Mouse (Mus musculus): ENCODE measurements around the gene Ankrd31. TPM values are rescaled to one million over a fixed set of nuclear protein-coding genes. Genes with fewer than 3 reads are reported as not detected.

Gene Ankrd31
- polyA plus RNA-seq (2012; ENCODE audit: low replicate concordance), result not detected in 2 replicates

GRCm38 (mm10) chr13:96748109-96748845 lies at the start of gene Ankrd31:
Ankrd31 (plus strand) TSS chr13:96748272.

GRCm38 (mm10) chr13:96923999-96924961 lies 176.2 kb downstream of the Ankrd31 start, which contains the start of gene Gcnt4:
Gcnt4 (plus strand) TSS chr13:96924689.

Other genes starting within 250 kb of the Ankrd31 start
- 0.42 and 0.76 TPM in 2 replicates for gene Polk, start 205.7 kb upstream of the Ankrd31 start, polyA plus RNA-seq (2012; ENCODE audit: low replicate concordance)
- gene Col4a3bp, start 205.7 kb upstream of the Ankrd31 start, polyA plus RNA-seq (2012; ENCODE audit: low replicate concordance), result 15.0 and 56.1 TPM in 2 replicates
- 3.4 and 4.3 TPM in 2 replicates for gene Hmgcr, start 77.3 kb upstream of the Ankrd31 start, polyA plus RNA-seq (2012; ENCODE audit: low replicate concordance)
- 0.02 and 0.03 TPM in 2 replicates for gene Gcnt4, start 176.4 kb downstream of the Ankrd31 start, polyA plus RNA-seq (2012; ENCODE audit: low replicate concordance)

Measured in hematopoietic multipotent progenitor cell, adult 10-12 weeks (in vitro differentiated cells).